Mouse (Mus musculus) layer of hippocampus, adult 8-10 months (tissue): Measurements from ENCODE around the gene Coro1c. TPM values are rescaled to one million over a fixed set of nuclear protein-coding genes. Genes with fewer than 3 reads are reported as not detected.
"Not testable (repeated sequence)": the region's sequence is repeated elsewhere in the genome, so short reads cannot be mapped to it uniquely, and the experiment has no call there.

ENCODE experiments used
- DNase-seq, 2 experiments: peaks; one replicate each; pipeline ENCODE4 v3.0.0; 2022; ENCODE audit warnings: low spot score in 2 of 2
- total RNA-seq, 4 experiments: library from RNA; stranded (reverse); gene quantifications; 2 replicates each; pipeline ENCODE4 v1.2.4; 2022

Gene Coro1c
- total RNA-seq, 4 experiments from 2014 or later, result 89.3 to 106 (median 94.0) TPM

GRCm38 (mm10) chr5:113830796-113831195, 77.8 kb downstream of the Coro1c start:
- DNase-seq, result no peak

- no peak for DNase-seq
Measured at GRCm38 (mm10) chr5:113830292-113830643, 78.3 kb downstream of the Coro1c start.

GRCm38 (mm10) chr5:113829566-113830291, 78.8 kb downstream of the Coro1c start:
- no peak for DNase-seq

- no peak for DNase-seq
Measured at GRCm38 (mm10) chr5:113828481-113828880, 80.1 kb downstream of the Coro1c start.

- no peak for DNase-seq
Measured at GRCm38 (mm10) chr5:113827991-113828411, 80.6 kb downstream of the Coro1c start.

DNA sequence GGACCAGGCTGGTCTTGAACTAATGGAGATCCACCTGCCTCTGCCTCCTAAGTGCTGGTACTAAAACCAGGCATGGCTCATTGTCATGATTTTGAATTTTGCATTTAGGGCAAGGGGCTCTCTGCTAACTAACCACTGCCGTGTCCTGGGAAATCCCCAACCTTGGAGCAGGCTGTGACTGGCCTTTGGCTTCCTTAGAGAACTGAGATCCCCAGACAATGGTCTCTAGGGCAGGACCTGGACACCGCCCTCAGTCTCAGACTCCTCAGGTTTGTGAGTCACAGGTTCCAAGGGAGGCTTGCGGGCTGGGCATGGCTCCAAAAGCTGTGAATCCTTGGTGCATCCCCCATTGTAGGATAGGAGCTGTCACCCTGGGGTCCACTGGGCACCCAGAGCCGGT, 81.9 kb downstream of the Coro1c start:
- no peak for DNase-seq

GRCm38 (mm10) chr5:113825558-113825957, 83.0 kb downstream of the Coro1c start:
- no peak for DNase-seq

DNA sequence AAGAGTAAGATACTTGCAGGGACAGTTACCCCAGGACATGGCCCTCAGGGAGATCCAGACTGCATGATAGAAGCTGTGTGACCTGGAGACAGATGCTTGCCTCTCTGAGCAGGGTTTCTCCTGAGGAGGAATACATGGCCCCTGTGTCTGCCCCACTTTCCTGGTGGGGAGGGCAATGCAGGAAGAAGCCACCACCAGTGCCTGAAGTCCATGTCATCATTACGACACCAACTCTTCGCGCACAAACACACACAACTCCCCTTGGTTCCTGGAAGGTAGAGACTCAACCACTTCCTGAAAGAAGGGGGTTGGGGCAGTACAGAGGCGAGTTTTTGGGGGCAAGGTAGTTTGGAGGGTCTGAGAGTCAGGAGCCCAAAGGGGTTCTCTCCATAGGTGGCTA, 84.3 kb downstream of the Coro1c start:
- no peak for DNase-seq

- DNase-seq, result no peak
Measured at GRCm38 (mm10) chr5:113818572-113818971, 90.0 kb downstream of the Coro1c start.

DNA sequence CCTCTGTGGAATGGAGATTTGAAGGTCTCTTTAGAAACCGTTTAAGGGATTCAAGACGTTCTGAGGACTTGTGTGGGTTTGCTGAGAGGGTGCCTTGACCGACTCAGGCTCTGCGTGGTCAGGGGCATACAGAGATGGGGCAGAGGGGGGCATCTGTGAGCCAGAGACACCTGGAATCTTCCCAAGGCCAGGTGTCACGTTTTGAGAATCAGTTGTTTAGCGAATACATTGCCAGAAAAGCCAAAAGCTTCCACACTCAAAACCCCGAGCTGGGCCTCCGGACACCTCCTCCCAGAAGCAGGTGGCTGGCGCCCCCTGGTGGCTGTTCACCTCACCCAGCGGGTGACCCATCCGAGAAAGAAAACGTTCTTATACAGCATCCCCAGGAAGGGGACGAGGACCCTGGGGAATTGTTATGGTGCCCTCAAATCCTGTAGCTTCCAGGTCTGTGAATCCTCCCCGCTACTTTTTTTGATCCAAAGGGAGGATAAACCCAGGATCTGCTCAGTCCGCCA, 92.9 kb downstream of the Coro1c start:
- DNase-seq, result peak in 1 of 2 experiments; percentile 36

GRCm38 (mm10) chr5:113815041-113815389, 93.5 kb downstream of the Coro1c start:
- DNase-seq, result no peak

- no peak for DNase-seq
Measured at GRCm38 (mm10) chr5:113814111-113815040, 94.2 kb downstream of the Coro1c start.

DNA sequence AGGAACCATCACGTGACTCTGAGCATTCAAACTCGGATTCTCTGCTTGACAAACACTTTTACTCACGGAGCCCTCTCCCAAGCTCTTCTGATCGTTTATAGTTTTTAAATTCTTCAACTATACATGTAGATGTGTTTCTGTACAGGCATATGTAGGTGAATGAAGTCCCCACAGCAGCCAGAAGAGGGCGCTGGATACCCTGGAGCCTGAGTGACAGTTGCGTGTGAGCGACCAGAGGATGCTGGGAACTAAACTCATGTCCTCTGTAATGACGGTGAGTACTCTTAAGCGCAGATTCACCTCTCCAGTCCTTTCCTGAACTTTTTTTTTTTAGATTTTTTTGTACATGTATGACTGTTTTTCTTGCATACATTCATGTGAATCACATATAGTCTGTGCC, 95.0 kb downstream of the Coro1c start:
- DNase-seq, result no peak

DNA sequence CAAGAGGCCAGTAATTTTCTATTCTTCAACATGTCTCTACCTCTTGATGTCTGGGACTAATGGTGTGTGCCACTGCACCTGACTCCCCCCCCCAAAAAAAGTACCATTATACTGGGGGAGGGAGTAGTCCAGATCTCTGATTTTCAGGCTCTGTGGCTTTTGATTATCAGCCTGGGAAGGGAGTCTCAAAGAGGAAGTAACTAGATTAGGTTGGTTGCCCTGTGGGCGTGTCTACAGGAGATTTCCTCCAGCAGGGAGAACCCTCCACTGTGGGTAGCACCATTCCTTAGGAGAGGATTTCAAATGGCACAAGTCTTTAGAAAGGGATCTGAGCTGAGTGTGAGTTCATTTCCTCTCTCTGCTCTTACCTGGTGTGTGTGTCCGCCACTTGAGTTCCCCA, 95.9 kb downstream of the Coro1c start:
- no peak for DNase-seq

DNA sequence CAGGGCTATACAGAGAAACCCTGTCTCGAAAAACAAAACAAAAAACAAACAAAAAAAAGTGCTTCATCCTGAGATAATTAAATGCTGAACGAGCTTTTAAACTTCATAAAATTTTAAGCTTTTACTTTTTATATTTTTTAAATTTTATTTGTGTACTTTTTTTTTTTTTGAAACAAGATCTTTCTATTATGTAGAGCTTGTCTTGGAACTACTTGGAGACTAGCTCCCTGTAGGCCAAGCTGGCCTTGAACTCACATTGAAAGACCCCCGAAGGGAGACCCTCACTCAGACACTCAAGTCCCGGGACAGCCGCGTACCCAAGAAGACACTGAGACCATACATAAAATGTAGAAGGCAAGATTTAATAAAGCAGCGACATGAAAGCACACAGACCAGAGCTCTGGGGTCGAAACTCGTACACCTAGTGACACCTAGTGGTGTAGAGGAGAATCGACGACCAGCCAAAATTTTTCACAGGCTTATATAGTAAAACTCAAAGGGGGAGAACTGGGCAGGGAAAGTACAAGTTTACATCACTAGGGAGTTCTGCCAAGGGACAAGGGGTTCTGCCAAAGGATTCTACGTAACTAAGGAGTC, 96.6 kb downstream of the Coro1c start:
- not testable (repeated sequence) for DNase-seq

DNA sequence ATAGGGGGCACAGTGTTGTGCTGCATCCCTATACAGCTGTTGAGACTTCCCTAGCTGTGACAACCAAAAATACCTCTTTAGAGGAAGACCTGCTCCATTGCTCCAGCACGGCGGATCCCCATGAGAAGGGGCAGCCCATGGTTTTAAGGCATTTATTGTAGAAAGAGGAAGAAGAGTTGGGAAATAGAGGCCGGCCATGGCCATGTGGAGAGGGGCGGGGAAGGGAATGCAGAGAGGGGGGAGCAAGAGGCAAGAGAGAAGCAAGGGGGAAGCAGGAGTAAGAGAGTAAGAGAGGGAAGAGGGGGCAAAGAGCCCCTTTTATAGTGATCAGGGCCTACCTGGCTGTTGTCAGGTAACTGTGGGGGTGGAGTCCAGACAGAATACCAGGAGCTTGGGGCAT, 98.4 kb downstream of the Coro1c start:
- DNase-seq, result no peak

- DNase-seq, result no peak
Measured at GRCm38 (mm10) chr5:113808177-113808576, 100.4 kb downstream of the Coro1c start.

DNA sequence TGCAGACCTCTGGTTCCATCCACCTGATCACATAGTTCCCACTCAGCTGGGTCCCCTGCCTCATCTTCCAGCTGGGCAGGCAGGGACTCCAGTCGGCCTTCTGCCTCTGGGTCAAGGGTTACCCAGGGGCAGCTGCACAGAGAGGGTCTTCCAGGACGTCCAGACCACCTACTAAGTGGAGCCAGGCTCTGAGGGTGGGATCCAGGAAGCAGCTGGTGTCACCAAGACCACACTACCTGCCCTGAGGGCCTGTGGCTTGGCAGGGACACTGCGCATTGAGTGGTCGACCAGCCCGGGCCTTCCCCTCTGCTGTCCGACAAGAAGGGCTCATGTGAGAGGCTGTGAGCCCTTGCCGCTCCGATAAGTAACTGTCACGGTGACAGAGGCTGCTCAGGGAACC, 100.8 kb downstream of the Coro1c start:
- DNase-seq, result no peak

DNA sequence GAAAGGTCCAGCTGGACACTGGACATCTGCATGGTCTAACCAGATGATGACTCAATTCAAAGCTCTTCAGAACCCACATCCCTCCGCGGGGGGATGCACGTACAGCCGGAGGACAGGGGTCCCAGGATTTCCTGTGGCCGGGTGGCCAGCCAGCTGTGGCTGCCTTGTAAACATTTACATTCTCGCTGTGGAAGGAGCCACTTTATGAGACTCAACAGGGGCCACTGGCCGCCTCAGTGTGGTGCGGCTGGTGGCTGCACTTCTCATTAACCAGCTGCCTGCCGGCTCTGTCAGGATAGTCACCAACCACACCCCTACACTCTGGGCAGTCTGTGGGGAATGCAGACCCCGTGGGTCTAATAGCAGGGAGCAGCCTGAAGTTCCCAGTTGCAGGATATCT, 102.1 kb downstream of the Coro1c start:
- DNase-seq, result no peak

DNA sequence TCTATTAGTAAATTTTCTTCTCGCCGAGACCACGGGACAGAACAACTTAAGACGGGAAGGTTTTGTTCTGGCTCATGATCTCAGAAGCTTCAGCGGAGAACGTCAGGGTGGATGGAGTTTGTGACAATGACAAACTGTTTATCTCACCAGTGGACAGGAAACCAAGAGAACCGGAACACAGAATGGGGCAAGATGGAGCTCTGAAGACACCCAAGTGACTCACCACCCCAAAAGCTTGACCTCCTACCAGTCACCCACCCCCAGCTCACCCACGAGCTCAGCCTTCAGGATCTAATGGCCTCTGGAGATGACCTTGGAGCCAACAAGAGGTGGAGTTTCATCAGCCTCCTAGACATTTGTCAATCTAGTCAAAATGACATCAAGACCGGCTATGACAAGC, 103.3 kb downstream of the Coro1c start:
- no peak for DNase-seq

- no peak for DNase-seq
Measured at GRCm38 (mm10) chr5:113804395-113804966, 104.1 kb downstream of the Coro1c start.

GRCm38 (mm10) chr5:113800280-113800679, 108.3 kb downstream of the Coro1c start, which contains the start of gene Tmem119:
Tmem119 (minus strand) TSS chr5:113800516.
- no peak for DNase-seq
